Mouse (Mus musculus): ENCODE data around the gene Csf1. TPM values are rescaled to one million over a fixed set of nuclear protein-coding genes. Genes with fewer than 3 reads are reported as not detected.

The Csf1 gene
- polyA plus RNA-seq, 1 experiment, result 46.3 TPM

GRCm38 (mm10) chr3:107695948-107696881, 64.1 kb downstream of the Csf1 start, which contains the start of gene Ahcyl1:
Gene Ahcyl1, minus strand, starts transcription at chr3:107696560.
- TF ChIP-seq POLR2A (IDR thresholded peaks at IDR 0.05; ENCODE audit: low read depth, low read length), result peak; percentile 59
- TF ChIP-seq CTCF (IDR thresholded peaks at IDR 0.05; ENCODE audit: extremely low read depth, insufficient read depth, insufficient read length, insufficient replicate concordance), result peak; percentile 89
- H3K27ac ChIP-seq (ENCODE audit: insufficient read depth, low read length), result peak within 1 kb of the TSS; percentile 78
- peak within 1 kb of the TSS; percentile 76 for H3K4me3 ChIP-seq (ENCODE audit: extremely low read depth, insufficient read depth, insufficient read length)
- H3K27me3 ChIP-seq (ENCODE audit: control insufficient read depth, insufficient read depth, low read length), result no peaks in the 10 kb centered on the region
- H3K4me1 ChIP-seq (ENCODE audit: control insufficient read depth, insufficient read depth, insufficient read length), result peaks cover 7% of the 10 kb centered on the region
- under 1% methylated on average over 93 of the region's 93 CpGs for WGBS
- H3K36me3 ChIP-seq (ENCODE audit: control insufficient read depth, insufficient read depth, low read length), result no peaks in the 10 kb centered on the region
- DNase-seq (ENCODE audit: low read depth in 1 of 2, low spot score in 2 of 2), result peak; percentile 95 to 97

GRCm38 (mm10) chr3:107695219-107695947, 64.9 kb downstream of the Csf1 start:
- H3K4me1 ChIP-seq (ENCODE audit: control insufficient read depth, insufficient read depth, insufficient read length), result peaks cover 7% of the 10 kb centered on the region
- peak overlapping the region; percentile 78; the same call in 1 of the 2 replicates for H3K27ac ChIP-seq (ENCODE audit: insufficient read depth, low read length)
- WGBS, result 7% methylated on average over 16 of the region's 16 CpGs
- H3K27me3 ChIP-seq (ENCODE audit: control insufficient read depth, insufficient read depth, low read length), result no peaks in the 10 kb centered on the region
- H3K36me3 ChIP-seq (ENCODE audit: control insufficient read depth, insufficient read depth, low read length), result no peaks in the 10 kb centered on the region
- H3K4me3 ChIP-seq (ENCODE audit: extremely low read depth, insufficient read depth, insufficient read length), result peak overlapping the region; percentile 76
- no peak for DNase-seq (ENCODE audit: low read depth in 1 of 2, low spot score in 2 of 2)
- no peak for TF ChIP-seq POLR2A (IDR thresholded peaks at IDR 0.05; ENCODE audit: low read depth, low read length)
- no peak for TF ChIP-seq CTCF (IDR thresholded peaks at IDR 0.05; ENCODE audit: extremely low read depth, insufficient read depth, insufficient read length, insufficient replicate concordance)

- Histone ChIP-seq H3K4me3 (ENCODE audit: extremely low read depth, insufficient read depth, insufficient read length) (no peak overlapping the region; the same call in 1 of the 2 replicates), H3K27me3 (ENCODE audit: control insufficient read depth, insufficient read depth, low read length) (no peaks in the 10 kb centered on the region), H3K4me1 (ENCODE audit: control insufficient read depth, insufficient read depth, insufficient read length) (peaks cover 7% of the 10 kb centered on the region), H3K36me3 (ENCODE audit: control insufficient read depth, insufficient read depth, low read length) (no peaks in the 10 kb centered on the region), H3K27ac (ENCODE audit: insufficient read depth, low read length) (no peak overlapping the region)
- WGBS, result 79% methylated on average over 2 of the region's 2 CpGs
- TF ChIP-seq POLR2A (IDR thresholded peaks at IDR 0.05; ENCODE audit: low read depth, low read length) (no peak), CTCF (IDR thresholded peaks at IDR 0.05; ENCODE audit: extremely low read depth, insufficient read depth, insufficient read length, insufficient replicate concordance) (no peak)
- DNase-seq (ENCODE audit: low read depth in 1 of 2, low spot score in 2 of 2), result no peak
Observed at GRCm38 (mm10) chr3:107694256-107694900, 65.9 kb downstream of the Csf1 start.

Other genes with a start within 250 kb of the Csf1 start
- gene Slc6a17, start 242.5 kb downstream of the Csf1 start, polyA plus RNA-seq (2012; rRNA removed), result 0.19 and 0.29 TPM in 2 replicates
- gene Ubl4b, start 205.4 kb downstream of the Csf1 start, polyA plus RNA-seq (2012; rRNA removed), result not detected in 2 replicates
- gene Alx3, start 165.4 kb downstream of the Csf1 start, polyA plus RNA-seq (2012; rRNA removed), result not detected in 2 replicates
- gene Gm10961, start 129.1 kb downstream of the Csf1 start, polyA plus RNA-seq (2012; rRNA removed), result not detected in 2 replicates
- 36.0 and 45.6 TPM in 2 replicates for gene Strip1, start 128.8 kb downstream of the Csf1 start, polyA plus RNA-seq (2012; rRNA removed)
- 22.7 and 23.9 TPM in 2 replicates for gene Ahcyl1, start 63.9 kb downstream of the Csf1 start, polyA plus RNA-seq (2012; rRNA removed)
- 0.04 TPM in 1 of 2 replicates, not detected in the other for gene Eps8l3, start 116.8 kb upstream of the Csf1 start, polyA plus RNA-seq (2012; rRNA removed)
- 5.9 and 6.4 TPM in 2 replicates for gene Gstm5, start 135.4 kb upstream of the Csf1 start, polyA plus RNA-seq (2012; rRNA removed)
- 1.1 and 1.4 TPM in 2 replicates for gene Gstm7, start 171.3 kb upstream of the Csf1 start, polyA plus RNA-seq (2012; rRNA removed)
- gene Gstm6, start 183.3 kb upstream of the Csf1 start, polyA plus RNA-seq (2012; rRNA removed), result 0.15 TPM in 1 of 2 replicates, not detected in the other
- not detected in 2 replicates for gene Gstm3, start 208.8 kb upstream of the Csf1 start, polyA plus RNA-seq (2012; rRNA removed)
- 16.9 and 20.2 TPM in 2 replicates for gene Gstm2, start 226.0 kb upstream of the Csf1 start, polyA plus RNA-seq (2012; rRNA removed)